Mouse (Mus musculus) midbrain, embryonic 13.5 days (tissue): ENCODE measurements at regions not wholly inside any gene's neighbourhood (a gene's known extent, or its start where the extent isn't known, plus 50 kb on each side); places are given as distances from the start of the nearest gene placed in this dataset.

Experiments
- ATAC-seq: fragments of 200-750 bp; cut with Nextera tagmentation; 2 replicates; pipeline ENCODE4 v1.8.0; 2017; ENCODE audit warnings: mild to moderate bottlenecking, moderate TSS enrichment, moderate library complexity
- H3K27ac ChIP-seq: fragments of 300-500 bp; sonication (generic); 2 replicates; pipeline ENCODE4 v1.5.1; 2015; ENCODE audit warnings: inconsistent platforms, mild to moderate bottlenecking, moderate library complexity
- H3K27me3 ChIP-seq: fragments of 300-500 bp; sonication (generic); 2 replicates; pipeline ENCODE4 v1.6.1; 2015; ENCODE audit warnings: mild to moderate bottlenecking, inconsistent platforms
- H3K36me3 ChIP-seq: fragments of 300-500 bp; sonication (generic); 2 replicates; pipeline ENCODE4 v1.6.1; 2015; ENCODE audit warnings: mild to moderate bottlenecking, inconsistent platforms
- H3K4me1 ChIP-seq: fragments of 300-500 bp; sonication (generic); replicated peaks from 2 replicates; pipeline ENCODE4 v1.6.1; 2015; ENCODE audit warnings: inconsistent platforms
- H3K4me2 ChIP-seq: fragments of 300-500 bp; sonication (generic); replicated peaks from 2 replicates; pipeline ENCODE4 v1.6.1; 2015; ENCODE audit warnings: moderate library complexity, mild to moderate bottlenecking, inconsistent platforms
- H3K4me3 ChIP-seq: fragments of 300-500 bp; sonication (generic); replicated peaks from 2 replicates; pipeline ENCODE4 v1.5.1; 2015; ENCODE audit warnings: mild to moderate bottlenecking, inconsistent platforms
- H3K9ac ChIP-seq: fragments of 300-500 bp; sonication (generic); replicated peaks from 2 replicates; pipeline ENCODE4 v1.6.1; 2015; ENCODE audit warnings: mild to moderate bottlenecking, inconsistent platforms
- H3K9me3 ChIP-seq: fragments of 300-500 bp; sonication (generic); 2 replicates; pipeline ENCODE4 v1.6.1; 2016; ENCODE audit warnings: mild to moderate bottlenecking, inconsistent platforms
- WGBS: fragments of 180-500 bp; shearing (Covaris S2); methylation state at CpG from one replicate; pipeline ENCODE4 v1.1.7; 2015; 5-methylcytosine and 5-hydroxymethylcytosine counted together

DNA sequence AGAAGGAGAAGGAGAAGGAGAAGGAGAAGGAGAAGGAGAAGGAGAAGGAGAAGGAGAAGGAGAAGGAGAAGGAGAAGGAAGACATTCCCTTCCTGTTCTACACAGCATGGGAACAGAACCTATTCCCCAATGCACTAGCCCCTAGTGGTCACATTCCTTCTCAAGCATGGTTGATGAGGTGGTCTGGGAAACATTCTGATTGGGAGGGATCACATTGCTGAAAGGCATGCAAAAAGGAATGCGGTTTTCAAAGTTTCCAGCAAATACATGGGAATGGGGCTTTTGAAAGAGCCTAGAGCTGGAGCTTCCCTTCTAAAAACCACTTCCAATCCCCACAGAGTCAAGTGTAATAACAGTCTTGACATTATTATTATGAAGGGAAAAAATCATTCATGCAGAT is 197.5 kb downstream of the Efcab1 start:
- no peak overlapping the region for H3K27ac ChIP-seq
- no peaks in the 10 kb centered on the region for H3K36me3 ChIP-seq
- H3K9ac ChIP-seq, result no peak overlapping the region
- ATAC-seq, result no peak
- no peaks in the 10 kb centered on the region for H3K4me1 ChIP-seq
- H3K4me3 ChIP-seq, result no peak overlapping the region
- H3K27me3 ChIP-seq, result no peaks in the 10 kb centered on the region
- WGBS, result 63% methylated on average over 1 of the region's 1 CpGs
- no peaks in the 10 kb centered on the region for H3K9me3 ChIP-seq
- H3K4me2 ChIP-seq, result no peak overlapping the region

DNA sequence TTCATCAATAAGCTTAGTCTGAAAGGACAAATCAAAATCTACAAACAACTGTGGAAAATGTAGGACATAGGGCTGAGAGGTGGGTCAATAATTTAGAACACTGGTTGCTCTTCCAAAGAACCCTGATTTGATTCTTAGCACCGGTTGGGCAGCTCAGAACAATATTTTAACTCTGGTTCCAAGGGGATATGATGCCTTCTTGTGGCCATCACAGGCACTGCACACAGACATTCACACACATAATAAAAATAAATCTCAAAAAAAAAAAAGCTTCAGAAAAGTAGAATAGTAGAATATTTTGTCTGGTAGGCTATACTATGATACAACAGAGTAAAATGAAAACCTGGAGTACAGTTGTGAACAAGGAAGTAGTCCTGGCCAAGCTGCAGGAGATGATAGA is 200.8 kb downstream of the Efcab1 start:
- 86% methylated on average over 1 of the region's 1 CpGs for WGBS
- H3K4me3 ChIP-seq, result no peak overlapping the region

DNA sequence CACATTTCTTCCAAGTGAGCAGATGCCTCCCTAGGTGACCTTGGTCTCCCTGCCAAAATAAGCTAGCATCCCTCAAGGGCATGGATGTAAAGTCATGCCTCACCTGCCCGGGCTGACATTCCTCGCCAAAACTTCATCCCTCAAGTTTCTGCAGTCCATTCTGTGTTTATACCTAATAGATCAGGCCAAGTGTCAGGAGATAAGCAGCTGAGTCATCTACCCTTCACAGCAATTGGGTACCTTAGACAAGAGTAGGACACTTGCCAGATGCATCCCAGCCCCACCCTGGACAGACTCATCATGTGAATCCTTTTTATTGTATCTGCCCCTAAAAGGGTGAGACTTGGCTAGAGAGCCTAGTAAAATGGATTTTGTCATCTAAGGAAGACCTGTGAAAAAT is 204.1 kb upstream of the Gm21897 start:
- no peak overlapping the region for H3K9ac ChIP-seq
- no peaks in the 10 kb centered on the region for H3K27me3 ChIP-seq
- H3K36me3 ChIP-seq, result no peaks in the 10 kb centered on the region
- 81% methylated on average over 2 of the region's 2 CpGs for WGBS
- no peaks in the 10 kb centered on the region for H3K4me1 ChIP-seq
- no peak for ATAC-seq
- no peak overlapping the region for H3K4me2 ChIP-seq
- no peak overlapping the region for H3K27ac ChIP-seq
- H3K9me3 ChIP-seq, result no peaks in the 10 kb centered on the region
- H3K4me3 ChIP-seq, result no peak overlapping the region

More for the DNA sequence above, 200.8 kb downstream of the Efcab1 start:
- ATAC-seq, result no peak
- Histone ChIP-seq H3K4me2 (no peak overlapping the region), H3K9me3 (no peaks in the 10 kb centered on the region), H3K27ac (no peak overlapping the region), H3K27me3 (no peaks in the 10 kb centered on the region), H3K9ac (no peak overlapping the region), H3K4me1 (no peaks in the 10 kb centered on the region), H3K36me3 (no peaks in the 10 kb centered on the region)

- Histone ChIP-seq H3K4me3 (no peak overlapping the region), H3K9ac (no peak overlapping the region), H3K36me3 (no peaks in the 10 kb centered on the region), H3K9me3 (no peaks in the 10 kb centered on the region), H3K4me2 (no peak overlapping the region), H3K27ac (no peak overlapping the region), H3K4me1 (no peaks in the 10 kb centered on the region), H3K27me3 (no peaks in the 10 kb centered on the region)
- WGBS, result 71% methylated on average over 5 of the region's 5 CpGs
- no peak for ATAC-seq
These were observed 203.2 kb upstream of the Gm21897 start for GRCm38 (mm10) chr16:15113989-15114556.

- H3K4me3 ChIP-seq, result no peak overlapping the region
- no peaks in the 10 kb centered on the region for H3K9me3 ChIP-seq
- H3K27me3 ChIP-seq, result no peaks in the 10 kb centered on the region
- WGBS, result 87% methylated on average over 4 of the region's 4 CpGs
- no peak overlapping the region for H3K4me2 ChIP-seq
- H3K9ac ChIP-seq, result no peak overlapping the region
- no peaks in the 10 kb centered on the region for H3K36me3 ChIP-seq
- H3K4me1 ChIP-seq, result no peaks in the 10 kb centered on the region
- no peak overlapping the region for H3K27ac ChIP-seq
- ATAC-seq, result no peak
These were observed 202.6 kb upstream of the Gm21897 start for GRCm38 (mm10) chr16:15114574-15115230.

DNA sequence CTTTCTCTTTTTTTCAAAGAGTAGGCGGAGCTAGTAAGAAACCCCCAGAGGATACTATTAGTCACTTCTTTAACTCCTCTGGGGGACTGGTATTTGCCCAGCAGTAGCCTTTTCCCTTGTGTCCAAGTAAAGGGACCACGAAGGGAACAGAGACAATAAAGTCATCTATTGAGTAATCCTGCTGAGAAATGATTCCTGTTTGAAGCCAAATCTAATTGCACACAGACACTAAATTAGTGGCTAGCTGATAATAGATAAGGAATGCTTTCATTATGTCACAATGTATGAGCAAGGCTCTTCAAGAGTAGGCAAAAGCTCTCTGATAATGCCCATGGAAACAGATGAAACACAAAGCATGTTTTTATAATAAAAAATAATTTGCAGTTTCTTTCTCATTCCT is 201.9 kb upstream of the Gm21897 start:
- no peak overlapping the region for H3K4me3 ChIP-seq
- ATAC-seq, result no peak
- no peaks in the 10 kb centered on the region for H3K4me1 ChIP-seq
- no peaks in the 10 kb centered on the region for H3K9me3 ChIP-seq
- H3K36me3 ChIP-seq, result no peaks in the 10 kb centered on the region
- no peaks in the 10 kb centered on the region for H3K27me3 ChIP-seq
- H3K9ac ChIP-seq, result no peak overlapping the region
- H3K27ac ChIP-seq, result no peak overlapping the region
- WGBS, result 37% methylated on average over 2 of the region's 2 CpGs
- no peak overlapping the region for H3K4me2 ChIP-seq

DNA sequence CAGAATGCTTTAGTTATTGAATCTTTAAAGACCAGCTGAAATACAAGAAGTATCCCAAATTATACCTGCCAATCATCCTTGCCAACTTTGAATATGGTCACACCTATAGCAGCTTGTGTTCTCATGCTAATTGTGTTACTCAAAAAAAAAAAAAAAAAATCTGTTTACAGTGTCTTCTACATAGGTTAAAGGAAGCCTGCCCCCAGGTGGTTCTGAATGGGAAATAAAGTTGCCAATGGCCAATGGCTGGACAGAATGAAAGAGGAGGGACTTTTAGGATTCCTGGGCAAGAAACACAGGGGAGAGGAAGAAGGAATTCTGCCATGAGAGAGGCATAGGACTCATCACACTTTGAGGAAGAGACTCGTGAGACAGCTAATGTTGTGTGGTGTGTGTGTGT is 197.5 kb upstream of the Gm21897 start:
- no peaks in the 10 kb centered on the region for H3K27me3 ChIP-seq
- H3K27ac ChIP-seq, result no peak overlapping the region
- no peaks in the 10 kb centered on the region for H3K9me3 ChIP-seq
- H3K4me2 ChIP-seq, result no peak overlapping the region
- 89% methylated on average over 1 of the region's 1 CpGs for WGBS
- no peak overlapping the region for H3K4me3 ChIP-seq
- no peak overlapping the region for H3K9ac ChIP-seq
- no peaks in the 10 kb centered on the region for H3K36me3 ChIP-seq
- H3K4me1 ChIP-seq, result no peaks in the 10 kb centered on the region
- no peak for ATAC-seq

DNA sequence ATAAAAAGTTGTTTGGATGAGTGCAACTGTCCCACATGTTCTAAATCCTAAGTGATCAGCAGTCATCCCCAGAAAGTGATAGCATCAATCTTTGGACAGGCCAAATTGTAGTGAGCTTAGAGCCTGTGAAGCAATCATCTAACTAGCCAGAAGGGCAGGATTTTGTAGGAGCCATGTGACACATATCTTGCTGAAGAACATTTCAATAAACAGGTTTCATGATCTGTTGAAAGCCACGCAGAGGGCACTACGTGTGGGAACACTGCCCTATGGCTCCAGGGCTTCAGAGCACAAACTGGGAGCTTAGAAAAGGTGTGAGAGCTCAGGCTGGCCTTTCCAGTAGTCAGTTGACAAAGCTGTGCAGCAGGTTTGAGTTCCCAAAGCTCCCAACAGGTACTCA is 188.3 kb upstream of the Gm21897 start:
- H3K27ac ChIP-seq, result no peak overlapping the region
- no peak overlapping the region for H3K4me2 ChIP-seq
- WGBS, result 92% methylated on average over 2 of the region's 2 CpGs
- ATAC-seq, result no peak
- H3K4me1 ChIP-seq, result no peaks in the 10 kb centered on the region
- no peak overlapping the region for H3K4me3 ChIP-seq
- no peak overlapping the region for H3K9ac ChIP-seq
- no peaks in the 10 kb centered on the region for H3K36me3 ChIP-seq
- H3K27me3 ChIP-seq, result no peaks in the 10 kb centered on the region
- H3K9me3 ChIP-seq, result no peaks in the 10 kb centered on the region

DNA sequence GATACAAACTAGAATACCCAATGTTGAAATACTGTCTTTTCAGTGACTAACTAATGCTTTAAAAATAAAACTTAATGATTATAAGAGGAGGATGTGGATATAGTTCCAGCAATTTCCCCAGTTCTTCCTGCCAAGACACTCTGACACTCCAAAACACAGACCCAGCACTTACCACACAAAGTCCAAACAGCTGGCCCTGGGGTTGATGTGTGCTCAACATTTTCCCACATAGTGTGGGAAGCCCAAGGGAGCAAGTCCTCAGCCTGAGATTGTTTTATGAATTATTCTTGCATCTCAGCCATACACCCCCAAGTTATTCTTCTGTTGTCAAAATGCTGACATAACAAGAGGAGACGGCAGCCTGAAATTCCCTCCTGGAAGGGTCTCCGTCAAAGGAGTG is 187.5 kb upstream of the Gm21897 start:
- H3K27me3 ChIP-seq, result no peaks in the 10 kb centered on the region
- H3K4me2 ChIP-seq, result no peak overlapping the region
- ATAC-seq, result no peak
- WGBS, result 94% methylated on average over 2 of the region's 2 CpGs
- no peaks in the 10 kb centered on the region for H3K9me3 ChIP-seq
- no peaks in the 10 kb centered on the region for H3K4me1 ChIP-seq
- no peaks in the 10 kb centered on the region for H3K36me3 ChIP-seq
- H3K4me3 ChIP-seq, result no peak overlapping the region
- no peak overlapping the region for H3K27ac ChIP-seq
- H3K9ac ChIP-seq, result no peak overlapping the region

- ATAC-seq, result no peak
- no peaks in the 10 kb centered on the region for H3K4me1 ChIP-seq
- WGBS, result 69% methylated on average over 2 of the region's 2 CpGs
- no peak overlapping the region for H3K4me3 ChIP-seq
- H3K36me3 ChIP-seq, result no peaks in the 10 kb centered on the region
- H3K4me2 ChIP-seq, result no peak overlapping the region
- H3K27me3 ChIP-seq, result no peaks in the 10 kb centered on the region
- H3K27ac ChIP-seq, result no peak overlapping the region
- H3K9me3 ChIP-seq, result no peaks in the 10 kb centered on the region
- H3K9ac ChIP-seq, result no peak overlapping the region
These were observed 159.4 kb upstream of the Gm21897 start for GRCm38 (mm10) chr16:15157852-15158251.

- H3K9me3 ChIP-seq, result peaks cover 7% of the 10 kb centered on the region; the same call in 1 of the 2 replicates
- no peaks in the 10 kb centered on the region for H3K36me3 ChIP-seq
- no peak overlapping the region for H3K27ac ChIP-seq
- 86% methylated on average over 3 of the region's 3 CpGs for WGBS
- ATAC-seq, result no peak
- no peak overlapping the region for H3K9ac ChIP-seq
- no peak overlapping the region for H3K4me3 ChIP-seq
- no peaks in the 10 kb centered on the region for H3K27me3 ChIP-seq
- no peak overlapping the region for H3K4me2 ChIP-seq
- H3K4me1 ChIP-seq, result no peaks in the 10 kb centered on the region
These were observed 141.7 kb upstream of the Gm21897 start for GRCm38 (mm10) chr16:15175516-15175915.

DNA sequence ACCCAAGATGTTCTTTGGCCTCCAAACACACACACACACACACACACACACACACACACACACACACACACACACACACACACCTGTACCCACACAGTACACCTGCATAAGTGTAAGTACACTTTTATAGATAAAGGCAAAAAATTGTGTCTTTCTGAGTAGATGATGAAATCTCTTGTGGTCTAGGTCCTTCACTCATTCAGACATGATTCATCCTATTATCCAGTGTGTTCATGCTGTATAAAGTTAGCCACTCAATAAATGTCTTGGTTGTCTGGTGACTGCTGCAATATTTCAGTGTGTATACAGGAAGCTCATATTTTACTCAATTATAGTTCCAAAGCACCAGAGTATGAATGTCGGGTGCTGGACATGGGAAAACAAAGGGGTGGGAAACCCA is 131.5 kb upstream of the Gm21897 start:
- WGBS, result 100% methylated on average over 1 of the region's 1 CpGs

More for the DNA sequence above, 131.5 kb upstream of the Gm21897 start:
- no peak overlapping the region for H3K27ac ChIP-seq
- no peak for ATAC-seq
- no peaks in the 10 kb centered on the region for H3K36me3 ChIP-seq
- H3K9me3 ChIP-seq, result peaks cover 5% of the 10 kb centered on the region; the same call in 1 of the 2 replicates
- no peak overlapping the region for H3K4me2 ChIP-seq
- no peaks in the 10 kb centered on the region for H3K27me3 ChIP-seq
- H3K9ac ChIP-seq, result no peak overlapping the region
- no peak overlapping the region for H3K4me3 ChIP-seq
- no peaks in the 10 kb centered on the region for H3K4me1 ChIP-seq
